Mouse (Mus musculus) forebrain, postnatal 0 days (tissue): ENCODE results near the gene Ccdc12. TPM values are rescaled to one million over a fixed set of nuclear protein-coding genes. Genes with fewer than 3 reads are reported as not detected.
A peak's percentile ranks its signal among the peaks of the same experiment; 100 is the strongest.

Experiments used
- ATAC-seq: fragments of 200-750 bp; cut with Nextera tagmentation; 2 replicates; pipeline ENCODE4 v1.8.0; 2017; ENCODE audit warnings: mild to moderate bottlenecking, moderate library complexity
- DNase-seq: peaks from one replicate; pipeline ENCODE4 v3.0.0-alpha.2; 2015
- H3K27ac ChIP-seq: fragments of 300-500 bp; sonication (generic); 2 replicates; pipeline ENCODE4 v1.5.1; 2014; ENCODE audit warnings: low read depth, mild to moderate bottlenecking, antibody characterized with exemption, low read length, moderate library complexity, mixed read lengths
- H3K27me3 ChIP-seq: fragments of 300-500 bp; sonication (generic); 2 replicates; pipeline ENCODE4 v1.6.1; 2014; ENCODE audit warnings: mild to moderate bottlenecking, low read length, mixed read lengths; ENCODE audit not compliant: insufficient read depth
- H3K36me3 ChIP-seq: fragments of 300-500 bp; sonication (generic); 2 replicates; pipeline ENCODE4 v1.6.1; 2014; ENCODE audit warnings: mild to moderate bottlenecking, moderate library complexity; ENCODE audit not compliant: insufficient read depth
- H3K4me1 ChIP-seq: fragments of 300-500 bp; sonication (generic); 2 replicates; pipeline ENCODE4 v1.6.1; 2014; ENCODE audit warnings: antibody characterized with exemption; ENCODE audit not compliant: insufficient read depth
- H3K4me2 ChIP-seq: fragments of 300-500 bp; sonication (generic); 2 replicates; pipeline ENCODE4 v1.6.1; 2014; ENCODE audit warnings: low read depth, mild to moderate bottlenecking, moderate library complexity
- H3K4me3 ChIP-seq: fragments of 300-500 bp; sonication (generic); 2 replicates; pipeline ENCODE4 v1.5.1; 2014; ENCODE audit warnings: low read depth, low read length, mixed read lengths
- H3K9ac ChIP-seq: fragments of 300-500 bp; sonication (generic); 2 replicates; pipeline ENCODE4 v1.6.1; 2014; ENCODE audit warnings: mild to moderate bottlenecking
- H3K9me3 ChIP-seq: fragments of 300-500 bp; sonication (generic); 2 replicates; pipeline ENCODE4 v1.6.1; 2016; ENCODE audit warnings: low read length
- CTCF ChIP-seq: sonication (generic); IDR thresholded peaks from 2 replicates; pipeline ENCODE4 v1.5.1; 2016; ENCODE audit warnings: antibody characterized with exemption, control low read depth, low read depth
- WGBS: fragments of 180-500 bp; shearing (Covaris S2); extraction: QIAGEN DNeasy Blood & Tissue Kit; methylation state at CpG from one replicate; pipeline ENCODE4 v1.1.7; 2014; 5-methylcytosine and 5-hydroxymethylcytosine counted together
- polyA plus RNA-seq: library from polyadenylated mRNA; unstranded; fragments of >200 nt; fragmentation: Nextera tagmentation; extraction: Ambion mirVana; gene quantifications from 2 replicates; pipeline ENCODE4 v1.2.1, GENCODE M21; 2015
- total RNA-seq: library from RNA; depleted of rRNA; stranded (reverse); fragments of >200 nt; gene quantifications from 2 replicates; pipeline ENCODE4 v1.2.3, GENCODE M21; 2014

Ccdc12 gene
- total and polyA plus RNA-seq, 2 experiments from 2014 or later = 38.4 to 104 TPM

- 0 out of 2 replicates have a peak overlapping the region, but pooled peaks have one; percentile 81 for H3K27ac ChIP-seq
- 53% methylated on average over 8 of the region's 8 CpGs for WGBS
These were observed 32.7 kb upstream of the Ccdc12 start for GRCm38 (mm10) chr9:110623416-110624195.

GRCm38 (mm10) chr9:110624361-110625166, 31.7 kb upstream of the Ccdc12 start, which contains the start of gene Nradd:
Nradd (minus strand) TSS chr9:110624452.
- peaks cover 4% of the 10 kb centered on the region for H3K4me1 ChIP-seq
- no peak for TF ChIP-seq CTCF
- WGBS = 1% methylated on average over 41 of the region's 41 CpGs

More at GRCm38 (mm10) chr9:110623416-110624195, 32.7 kb upstream of the Ccdc12 start:
- Histone ChIP-seq H3K9me3 (no peaks in the 10 kb centered on the region), H3K9ac (peak overlapping the region; percentile 66), H3K4me2 (peak overlapping the region; percentile 96), H3K4me3 (peak overlapping the region; percentile 48), H3K4me1 (peaks cover 4% of the 10 kb centered on the region), H3K36me3 (peaks cover 32% of the 10 kb centered on the region), H3K27me3 (no peaks in the 10 kb centered on the region)
- TF ChIP-seq CTCF = no peak
- ATAC-seq (no peak), DNase-seq (no peak)

GRCm38 (mm10) chr9:110625350-110625908, 30.9 kb upstream of the Ccdc12 start:
- peak overlapping the region; percentile 66 for H3K9ac ChIP-seq
- H3K27me3 ChIP-seq = no peaks in the 10 kb centered on the region
- H3K27ac ChIP-seq = peak overlapping the region; percentile 77
- H3K4me2 ChIP-seq = peak overlapping the region; percentile 96
- DNase-seq (peak; percentile 32), ATAC-seq (peak; percentile 7; the same call in 1 of the 2 replicates)
- H3K4me3 ChIP-seq = peak overlapping the region; percentile 48
- WGBS = 65% methylated on average over 11 of the region's 11 CpGs
- peaks cover 19% of the 10 kb centered on the region for H3K36me3 ChIP-seq
- H3K9me3 ChIP-seq = no peaks in the 10 kb centered on the region
- TF ChIP-seq CTCF = no peak
- peaks cover 4% of the 10 kb centered on the region for H3K4me1 ChIP-seq

More at GRCm38 (mm10) chr9:110624361-110625166, 31.7 kb upstream of the Ccdc12 start, which contains the start of gene Nradd:
- no peaks in the 10 kb centered on the region for H3K9me3 ChIP-seq
- H3K4me2 ChIP-seq = peak within 1 kb of the TSS; percentile 96
- peak; percentile 93 for DNase-seq
- peak within 1 kb of the TSS; percentile 48 for H3K4me3 ChIP-seq
- ATAC-seq = peak; percentile 97
- no peaks in the 10 kb centered on the region for H3K27me3 ChIP-seq
- H3K36me3 ChIP-seq = peaks cover 24% of the 10 kb centered on the region
- H3K27ac ChIP-seq = peak within 1 kb of the TSS; percentile 81
- peak within 1 kb of the TSS; percentile 66 for H3K9ac ChIP-seq

DNA sequence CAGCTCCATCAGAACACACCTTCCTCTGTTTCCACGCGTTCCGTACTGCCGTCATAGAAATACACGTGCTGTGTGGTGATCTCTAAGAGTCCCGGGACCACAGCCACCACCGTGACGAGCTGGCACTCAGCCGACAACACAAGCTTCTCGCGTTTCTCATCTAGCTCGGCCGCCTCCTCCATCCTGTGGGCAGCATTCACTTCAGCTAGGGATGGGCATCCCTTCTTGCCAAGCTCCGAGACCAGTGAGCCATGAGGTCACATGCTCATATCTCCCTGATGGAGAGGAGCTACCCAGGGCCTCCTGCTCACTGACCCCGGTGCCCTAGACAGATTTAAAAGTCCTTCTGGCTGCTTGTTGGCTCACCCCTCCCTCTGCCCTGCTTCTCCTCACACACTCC, 26.1 kb upstream of the Ccdc12 start:
- H3K4me1 ChIP-seq = peaks cover 2% of the 10 kb centered on the region; the same call in 1 of the 2 replicates
- no peak overlapping the region for H3K4me3 ChIP-seq
- no peak overlapping the region for H3K27ac ChIP-seq
- WGBS = 82% methylated on average over 15 of the region's 15 CpGs
- H3K36me3 ChIP-seq = peaks cover 4% of the 10 kb centered on the region
- H3K9ac ChIP-seq = no peak overlapping the region
- no peak for TF ChIP-seq CTCF
- DNase-seq (no peak), ATAC-seq (no peak)
- no peaks in the 10 kb centered on the region for H3K27me3 ChIP-seq
- H3K4me2 ChIP-seq = no peak overlapping the region
- H3K9me3 ChIP-seq = no peaks in the 10 kb centered on the region

DNA sequence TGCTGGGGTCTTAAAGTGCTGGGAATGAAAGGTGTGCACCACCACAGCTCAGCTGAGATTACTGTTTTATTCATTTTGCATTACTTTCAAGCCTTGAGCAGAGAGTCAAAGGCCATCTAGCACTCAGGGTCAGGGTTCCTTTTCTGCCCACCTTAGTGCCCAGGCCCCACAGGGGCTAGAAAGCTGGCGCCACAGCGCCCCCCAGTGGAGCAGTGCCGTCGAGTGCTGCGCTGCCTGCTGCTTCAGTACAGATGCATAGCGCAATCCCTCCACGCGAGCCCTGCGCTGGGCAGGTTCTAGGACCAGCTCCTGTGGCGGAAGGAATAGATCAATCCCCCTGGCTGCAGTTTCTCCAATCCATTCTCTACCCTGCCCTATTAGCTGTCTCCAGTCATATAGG, 25.1 kb upstream of the Ccdc12 start:
- H3K27me3 ChIP-seq = no peaks in the 10 kb centered on the region
- no peaks in the 10 kb centered on the region for H3K4me1 ChIP-seq
- H3K4me2 ChIP-seq = peak overlapping the region; percentile 45
- H3K27ac ChIP-seq = no peak overlapping the region
- 16% methylated on average over 10 of the region's 10 CpGs for WGBS
- peak overlapping the region; percentile 24 for H3K4me3 ChIP-seq
- peak; percentile 74 for DNase-seq
- H3K9me3 ChIP-seq = no peaks in the 10 kb centered on the region
- 0 out of 2 replicates have a peak overlapping the region, but pooled peaks have one; percentile 31 for H3K9ac ChIP-seq
- peak; percentile 78 for TF ChIP-seq CTCF
- peaks cover 4% of the 10 kb centered on the region for H3K36me3 ChIP-seq
- ATAC-seq = peak; percentile 66

DNA sequence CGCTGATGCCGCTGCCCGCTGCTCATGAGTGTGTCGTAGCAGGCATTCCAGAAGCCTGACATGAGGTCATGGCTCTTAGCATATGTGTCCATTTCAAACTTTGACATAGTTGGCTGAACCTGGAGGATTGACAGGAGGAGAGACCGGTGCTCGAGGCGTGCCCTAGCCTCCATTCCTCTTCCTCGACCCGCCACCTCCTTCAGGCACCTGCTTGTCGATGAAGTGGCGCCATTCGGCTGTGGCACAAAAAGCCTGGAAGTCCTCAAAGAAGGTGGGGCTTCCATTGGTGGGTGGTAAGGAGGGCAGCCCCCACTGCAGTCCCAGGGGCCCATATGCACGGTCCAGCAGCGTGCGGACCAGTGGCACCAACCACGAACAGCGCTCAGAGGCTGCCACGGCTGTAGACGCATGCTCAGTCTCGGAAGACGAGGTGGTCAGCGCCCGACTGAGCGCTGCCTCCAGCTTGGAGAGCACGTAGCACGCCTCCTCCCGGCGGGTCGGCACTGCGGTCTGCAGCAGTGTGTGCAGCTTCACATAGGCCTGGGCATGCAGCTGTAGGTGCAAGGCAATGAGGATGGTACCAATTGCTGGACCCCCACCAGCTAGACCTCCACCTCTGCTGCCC, 24.5 kb upstream of the Ccdc12 start:
- ATAC-seq = peak; percentile 26
- peak; percentile 33 for DNase-seq
- Histone ChIP-seq H3K36me3 (peaks cover 4% of the 10 kb centered on the region), H3K4me3 (peak overlapping the region; percentile 24), H3K9me3 (no peaks in the 10 kb centered on the region), H3K27me3 (no peaks in the 10 kb centered on the region), H3K4me1 (no peaks in the 10 kb centered on the region), H3K4me2 (peak overlapping the region; percentile 45), H3K9ac (peak overlapping the region; percentile 31; the same call in 1 of the 2 replicates), H3K27ac (no peak overlapping the region)
- 27% methylated on average over 30 of the region's 30 CpGs for WGBS
- TF ChIP-seq CTCF = peak; percentile 45
